Mouse (Mus musculus) heart, embryonic 15.5 days (tissue): ENCODE results near the gene Bcat1. TPM values are rescaled to one million over a fixed set of nuclear protein-coding genes. Genes with fewer than 3 reads are reported as not detected.

Experiments used
- ATAC-seq: fragments of 200-750 bp; cut with Nextera tagmentation; replicated peaks from 2 replicates; pipeline ENCODE4 v1.8.0; 2017; ENCODE audit warnings: low read depth, moderate TSS enrichment; ENCODE audit not compliant: insufficient number of reproducible peaks, insufficient read depth, low FRiP score
- H3K27ac ChIP-seq: fragments of 300-500 bp; sonication (generic); 2 replicates; pipeline ENCODE4 v1.5.1; 2015; ENCODE audit warnings: mild to moderate bottlenecking, inconsistent platforms
- H3K27me3 ChIP-seq: fragments of 300-500 bp; sonication (generic); 2 replicates; pipeline ENCODE4 v1.6.1; 2015; ENCODE audit warnings: inconsistent platforms
- H3K36me3 ChIP-seq: fragments of 300-500 bp; sonication (generic); 2 replicates; pipeline ENCODE4 v1.6.1; 2015; ENCODE audit warnings: mild to moderate bottlenecking, inconsistent platforms
- H3K4me1 ChIP-seq: fragments of 300-500 bp; sonication (generic); replicated peaks from 2 replicates; pipeline ENCODE4 v1.6.1; 2015; ENCODE audit warnings: inconsistent platforms
- H3K4me2 ChIP-seq: fragments of 300-500 bp; sonication (generic); 2 replicates; pipeline ENCODE4 v1.6.1; 2015; ENCODE audit warnings: inconsistent platforms, mild to moderate bottlenecking, moderate library complexity
- H3K4me3 ChIP-seq: fragments of 300-500 bp; sonication (generic); 2 replicates; pipeline ENCODE4 v1.5.1; 2015; ENCODE audit warnings: mild to moderate bottlenecking, inconsistent platforms
- H3K9ac ChIP-seq: fragments of 300-500 bp; sonication (generic); 2 replicates; pipeline ENCODE4 v1.6.1; 2015; ENCODE audit warnings: mild to moderate bottlenecking, inconsistent platforms
- H3K9me3 ChIP-seq: fragments of 300-500 bp; sonication (generic); replicated peaks from 2 replicates; pipeline ENCODE4 v1.6.1; 2016; ENCODE audit warnings: inconsistent platforms
- WGBS: fragments of 180-500 bp; shearing (Covaris S2); methylation state at CpG from one replicate; pipeline ENCODE4 v1.1.7; 2015; ENCODE audit warnings: mixed read lengths; 5-methylcytosine and 5-hydroxymethylcytosine counted together
- polyA plus RNA-seq: library from polyadenylated mRNA; unstranded; fragments of >200 nt; fragmentation: Nextera tagmentation; extraction: Ambion mirVana; gene quantifications from 2 replicates; pipeline ENCODE4 v1.2.1, GENCODE M21; 2015

The Bcat1 gene
- polyA plus RNA-seq, 1 experiment from 2014 or later = 3.3 TPM

- Histone ChIP-seq H3K4me1 (no peaks in the 10 kb centered on the region), H3K9ac (no peak overlapping the region), H3K9me3 (no peaks in the 10 kb centered on the region; the same call in 1 of the 2 replicates), H3K4me3 (no peak overlapping the region), H3K27me3 (no peaks in the 10 kb centered on the region), H3K36me3 (no peaks in the 10 kb centered on the region), H3K4me2 (no peak overlapping the region), H3K27ac (no peak overlapping the region)
- ATAC-seq = no peak
- WGBS = 85% methylated on average over 4 of the region's 4 CpGs
Measured at GRCm38 (mm10) chr6:145020553-145020952, 55.4 kb downstream of the Bcat1 start.

GRCm38 (mm10) chr6:145018295-145018694 is 57.7 kb downstream of the Bcat1 start:
- Histone ChIP-seq H3K27me3 (no peaks in the 10 kb centered on the region), H3K4me2 (no peak overlapping the region), H3K9me3 (no peaks in the 10 kb centered on the region; the same call in 1 of the 2 replicates), H3K27ac (no peak overlapping the region), H3K4me1 (0 out of 2 replicates have a peak, but pooled peaks cover 3% of the 10 kb centered on the region), H3K9ac (no peak overlapping the region), H3K36me3 (no peaks in the 10 kb centered on the region), H3K4me3 (no peak overlapping the region)
- WGBS = 83% methylated on average over 5 of the region's 5 CpGs
- ATAC-seq = no peak

GRCm38 (mm10) chr6:145017508-145017907 is 58.5 kb downstream of the Bcat1 start:
- Histone ChIP-seq H3K4me1 (0 out of 2 replicates have a peak, but pooled peaks cover 3% of the 10 kb centered on the region), H3K36me3 (no peaks in the 10 kb centered on the region), H3K4me3 (no peak overlapping the region), H3K27me3 (no peaks in the 10 kb centered on the region), H3K9ac (no peak overlapping the region), H3K27ac (no peak overlapping the region), H3K4me2 (no peak overlapping the region), H3K9me3 (no peaks in the 10 kb centered on the region)
- WGBS = 81% methylated on average over 4 of the region's 4 CpGs
- no peak for ATAC-seq

GRCm38 (mm10) chr6:145016639-145017038 is 59.3 kb downstream of the Bcat1 start:
- Histone ChIP-seq H3K27me3 (no peaks in the 10 kb centered on the region), H3K27ac (no peak overlapping the region), H3K4me1 (0 out of 2 replicates have a peak, but pooled peaks cover 3% of the 10 kb centered on the region), H3K4me3 (no peak overlapping the region), H3K9me3 (no peaks in the 10 kb centered on the region), H3K36me3 (no peaks in the 10 kb centered on the region), H3K4me2 (no peak overlapping the region), H3K9ac (no peak overlapping the region)
- 90% methylated on average over 16 of the region's 16 CpGs for WGBS
- ATAC-seq = no peak

- Histone ChIP-seq H3K36me3 (no peaks in the 10 kb centered on the region), H3K27ac (no peak overlapping the region), H3K4me3 (no peak overlapping the region), H3K9ac (no peak overlapping the region), H3K4me1 (0 out of 2 replicates have a peak, but pooled peaks cover 3% of the 10 kb centered on the region), H3K4me2 (no peak overlapping the region), H3K9me3 (no peaks in the 10 kb centered on the region), H3K27me3 (no peaks in the 10 kb centered on the region)
- ATAC-seq = no peak
- WGBS = 91% methylated on average over 2 of the region's 2 CpGs
Measured at GRCm38 (mm10) chr6:145014944-145015343, 61.0 kb downstream of the Bcat1 start.

- WGBS = 67% methylated on average over 8 of the region's 8 CpGs
- Histone ChIP-seq H3K27me3 (no peaks in the 10 kb centered on the region), H3K9ac (no peak overlapping the region), H3K4me1 (0 out of 2 replicates have a peak, but pooled peaks cover 3% of the 10 kb centered on the region), H3K4me2 (no peak overlapping the region), H3K9me3 (no peaks in the 10 kb centered on the region), H3K27ac (no peak overlapping the region), H3K4me3 (no peak overlapping the region), H3K36me3 (no peaks in the 10 kb centered on the region)
- 0 out of 2 replicates have a peak, but pooled peaks have one; percentile 15 for ATAC-seq
Measured at GRCm38 (mm10) chr6:145012699-145013098, 63.3 kb downstream of the Bcat1 start.

- H3K27me3 ChIP-seq = no peaks in the 10 kb centered on the region
- H3K4me3 ChIP-seq = no peak overlapping the region
- H3K9me3 ChIP-seq = no peaks in the 10 kb centered on the region
- no peak overlapping the region for H3K27ac ChIP-seq
- no peaks in the 10 kb centered on the region for H3K36me3 ChIP-seq
- no peak overlapping the region for H3K9ac ChIP-seq
- 81% methylated on average over 8 of the region's 8 CpGs for WGBS
- ATAC-seq = no peak
- H3K4me2 ChIP-seq = no peak overlapping the region
- H3K4me1 ChIP-seq = 0 out of 2 replicates have a peak, but pooled peaks cover 3% of the 10 kb centered on the region
Measured at GRCm38 (mm10) chr6:145011141-145011540, 64.8 kb downstream of the Bcat1 start.

- H3K36me3 ChIP-seq = no peaks in the 10 kb centered on the region
- H3K9ac ChIP-seq = no peak overlapping the region
- no peaks in the 10 kb centered on the region for H3K27me3 ChIP-seq
- ATAC-seq = no peak
- H3K9me3 ChIP-seq = no peaks in the 10 kb centered on the region
- no peak overlapping the region for H3K4me3 ChIP-seq
- WGBS = 78% methylated on average over 8 of the region's 8 CpGs
- no peak overlapping the region for H3K27ac ChIP-seq
- H3K4me1 ChIP-seq = 0 out of 2 replicates have a peak, but pooled peaks cover 3% of the 10 kb centered on the region
- no peak overlapping the region for H3K4me2 ChIP-seq
Measured at GRCm38 (mm10) chr6:145009859-145010818, 65.8 kb downstream of the Bcat1 start.

- Histone ChIP-seq H3K4me1 (no peaks in the 10 kb centered on the region), H3K27me3 (no peaks in the 10 kb centered on the region), H3K9me3 (no peaks in the 10 kb centered on the region), H3K4me3 (no peak overlapping the region), H3K4me2 (no peak overlapping the region), H3K36me3 (no peaks in the 10 kb centered on the region), H3K9ac (no peak overlapping the region), H3K27ac (no peak overlapping the region)
- ATAC-seq = no peak
Measured at GRCm38 (mm10) chr6:145003459-145003858, 72.5 kb downstream of the Bcat1 start.

GRCm38 (mm10) chr6:145002094-145002936 is 73.7 kb downstream of the Bcat1 start:
- 70% methylated on average over 14 of the region's 14 CpGs for WGBS

GRCm38 (mm10) chr6:145001493-145001892 is 74.5 kb downstream of the Bcat1 start:
- WGBS = 74% methylated on average over 6 of the region's 6 CpGs
- H3K36me3 ChIP-seq = no peaks in the 10 kb centered on the region
- H3K4me3 ChIP-seq = no peak overlapping the region
- ATAC-seq = no peak
- no peak overlapping the region for H3K27ac ChIP-seq
- H3K4me1 ChIP-seq = no peaks in the 10 kb centered on the region
- no peak overlapping the region for H3K9ac ChIP-seq
- H3K27me3 ChIP-seq = no peaks in the 10 kb centered on the region
- H3K4me2 ChIP-seq = no peak overlapping the region
- H3K9me3 ChIP-seq = no peaks in the 10 kb centered on the region

More at GRCm38 (mm10) chr6:145002094-145002936, 73.7 kb downstream of the Bcat1 start:
- Histone ChIP-seq H3K4me1 (no peaks in the 10 kb centered on the region), H3K27me3 (no peaks in the 10 kb centered on the region), H3K9ac (no peak overlapping the region), H3K9me3 (no peaks in the 10 kb centered on the region), H3K4me3 (no peak overlapping the region), H3K36me3 (no peaks in the 10 kb centered on the region), H3K4me2 (no peak overlapping the region), H3K27ac (no peak overlapping the region)
- ATAC-seq = no peak
